Mouse (Mus musculus): Measurements from ENCODE around the gene AC124502.3. TPM values are rescaled to one million over a fixed set of nuclear protein-coding genes. Genes with fewer than 3 reads are reported as not detected.
A peak's percentile ranks its signal among the peaks of the same experiment; 100 is the strongest.
"Not testable (repeated sequence)": the region's sequence is repeated elsewhere in the genome, so short reads cannot be mapped to it uniquely, and the experiment has no call there.

Gene AC124502.3
- 1 to 10 TPM; 3.6 to 5.2 TPM for total RNA-seq (2021)

GRCm38 (mm10) chr19:5038709-5039156 lies at the start of gene AC124502.3, which contains the start of gene B4gat1:
Gene AC124502.3 (plus strand): TSS chr19:5038891.
Gene B4gat1 (plus strand): TSS chr19:5038826.
- DNase-seq (ENCODE audit: low spot score in 2 of 2) = peak; percentile 94 to 95
- intact Hi-C loops (cut with DNase I) = no loop called here

- DNase-seq (ENCODE audit: low spot score in 2 of 2) = peak in 1 of 2 experiments; percentile 69
- intact Hi-C loops (cut with DNase I) = no loop called here
Measured at GRCm38 (mm10) chr19:4989013-4989412, 49.7 kb upstream of the AC124502.3 start.

DNA sequence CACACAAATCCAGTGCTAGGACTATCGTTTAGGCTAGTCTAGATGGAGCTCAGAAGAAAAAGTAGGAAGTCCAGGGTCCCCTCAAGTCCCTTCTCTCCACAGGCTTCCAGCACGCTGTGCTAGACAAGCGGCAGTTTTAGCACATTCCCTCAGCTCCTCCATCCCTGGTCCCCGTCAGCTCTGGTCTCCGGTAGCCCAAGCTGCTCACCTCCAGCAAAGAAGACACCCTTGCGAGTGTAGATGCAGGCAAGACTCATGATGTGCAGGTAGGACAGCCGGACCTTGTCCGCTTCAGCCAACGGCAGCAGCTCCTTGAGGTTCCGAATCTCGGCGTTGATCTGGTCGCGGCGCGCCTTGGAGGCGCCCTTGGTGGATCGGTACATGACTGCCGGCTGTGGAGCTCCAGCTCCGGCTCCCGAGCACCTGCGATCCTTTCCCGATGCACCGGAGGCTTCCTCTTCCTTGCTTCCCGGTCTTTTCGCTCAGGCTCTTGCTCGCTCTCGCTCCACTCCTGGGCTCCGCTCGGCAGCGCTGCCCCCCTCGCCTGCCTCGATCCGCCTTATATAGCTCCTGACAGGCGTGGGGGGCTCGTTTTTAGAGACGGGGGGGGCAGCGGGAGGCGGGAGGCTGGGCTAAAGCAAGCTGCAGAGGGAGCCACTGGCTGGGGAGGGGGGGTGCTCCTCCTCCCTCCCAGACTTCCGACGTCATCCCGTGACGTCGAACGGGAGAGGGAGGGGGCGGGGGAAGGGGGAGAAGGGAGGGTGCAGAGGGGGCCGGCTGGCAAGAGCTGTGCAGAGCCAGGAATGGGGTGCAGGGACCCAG lies 49.0 kb upstream of the AC124502.3 start:
- DNase-seq (ENCODE audit: low spot score in 2 of 2) = peak; percentile 81 to 91
- intact Hi-C loops (cut with DNase I) = loop anchor here (1.0 to 5.0 kb wide), 2 partner anchors 12 to 592 kb away; partner anchors contain the start of gene Kdm2a

GRCm38 (mm10) chr19:4990256-4990625 lies 48.5 kb upstream of the AC124502.3 start, which contains the start of gene Npas4:
Gene Npas4 (minus strand): TSS chr19:4990316.
- intact Hi-C loops (cut with DNase I) = loop anchor here (1.0 to 5.0 kb wide), 2 partner anchors 11 to 593 kb away; partner anchors contain the start of gene Kdm2a
- no peak for DNase-seq (ENCODE audit: low spot score in 2 of 2)

GRCm38 (mm10) chr19:4990716-4991115 lies 48.0 kb upstream of the AC124502.3 start:
- peak in 1 of 2 experiments; percentile 77 for DNase-seq (ENCODE audit: low spot score in 2 of 2)
- intact Hi-C loops (cut with DNase I) = loop anchor here (1.0 to 5.0 kb wide), 2 partner anchors 11 to 593 kb away; partner anchors contain the start of gene Kdm2a

DNA sequence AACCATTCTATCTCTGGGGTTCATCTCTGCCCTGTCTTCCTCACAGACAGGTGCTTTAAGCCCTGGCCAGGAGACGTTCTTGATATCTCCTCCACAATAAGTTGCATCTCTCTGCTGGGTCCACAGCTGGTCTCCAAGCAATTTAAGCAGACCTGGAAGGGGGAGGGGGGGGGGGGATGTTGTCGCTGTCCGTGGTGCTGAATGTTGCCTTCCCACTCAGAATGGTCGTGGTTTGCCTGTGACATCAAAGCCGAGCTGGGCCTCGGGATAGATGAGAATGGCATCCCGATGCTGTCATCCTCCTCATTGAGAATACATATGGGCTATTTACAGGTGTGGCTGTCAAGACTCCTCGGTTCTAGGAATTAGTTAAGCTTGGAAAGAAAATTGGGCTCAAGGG lies 46.3 kb upstream of the AC124502.3 start:
- intact Hi-C loops (cut with DNase I) = loop anchor here (5.0 kb wide), 1 partner anchor 595 kb away; the partner anchor contains the start of gene Kdm2a
- DNase-seq (ENCODE audit: low spot score in 2 of 2) = no peak

DNA sequence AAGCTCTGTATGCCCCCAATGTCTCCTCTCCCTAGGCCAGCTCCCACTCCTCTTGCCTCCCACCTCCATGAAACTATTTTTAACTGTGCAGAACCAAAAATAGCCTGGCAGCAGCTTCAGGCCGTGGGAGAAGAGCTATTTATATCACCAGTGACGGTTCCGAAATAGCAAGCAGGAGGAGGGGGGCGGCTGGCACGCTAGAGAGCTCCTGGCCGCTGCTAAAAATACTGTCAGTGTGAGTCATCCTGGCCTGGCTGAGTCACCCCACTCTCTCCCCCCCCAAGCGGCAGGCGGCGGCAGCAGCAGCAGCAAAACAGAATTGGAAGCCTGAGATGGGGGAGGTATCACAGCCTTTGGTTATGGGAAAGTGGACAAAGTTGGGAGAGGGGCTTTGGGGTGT lies 45.8 kb upstream of the AC124502.3 start:
- intact Hi-C loops (cut with DNase I) = loop anchor here (5.0 kb wide), 1 partner anchor 596 kb away; the partner anchor contains the start of gene Kdm2a
- peak; percentile 83 to 96 for DNase-seq (ENCODE audit: low spot score in 2 of 2)

- intact Hi-C loops (cut with DNase I) = loop anchor here (5.0 kb wide), 1 partner anchor 597 kb away; the partner anchor contains the start of gene Kdm2a
- peak; percentile 83 to 98 for DNase-seq (ENCODE audit: low spot score in 2 of 2)
Measured at GRCm38 (mm10) chr19:4994043-4994442, 44.6 kb upstream of the AC124502.3 start.

DNA sequence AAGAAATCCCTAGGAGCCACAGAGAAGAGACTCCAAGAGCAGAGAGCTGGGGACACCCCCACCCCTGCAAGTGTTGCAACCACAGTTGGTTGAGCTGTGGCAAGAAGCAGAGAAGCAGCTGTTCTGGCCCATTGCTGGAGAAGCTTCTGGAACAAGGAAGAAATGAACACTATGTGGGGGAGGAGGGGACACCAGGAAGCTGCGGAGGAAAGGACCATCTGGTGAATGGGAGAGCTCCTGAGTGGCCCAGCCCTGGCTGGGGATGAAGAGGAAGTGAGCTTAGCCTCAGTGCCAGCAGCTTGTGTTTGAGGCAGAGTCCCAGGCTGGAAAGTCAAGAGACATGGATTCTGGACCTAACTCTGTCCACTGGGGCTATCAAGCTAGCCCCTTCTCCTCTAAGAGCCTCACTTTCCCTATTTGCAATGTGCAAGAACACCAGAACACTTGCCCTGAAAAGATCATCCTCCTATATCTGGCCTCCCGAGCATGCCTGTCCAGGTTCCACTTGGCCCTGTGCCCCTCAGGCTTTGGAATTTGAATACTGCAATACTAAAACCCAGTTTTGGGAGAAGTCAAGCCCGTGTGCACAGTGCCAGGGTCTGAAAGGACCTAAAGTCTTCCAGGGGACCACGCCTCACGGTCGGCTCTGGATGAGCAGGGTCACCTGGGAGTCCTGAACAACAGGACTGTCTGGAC lies 39.1 kb upstream of the AC124502.3 start:
- DNase-seq (ENCODE audit: low spot score in 2 of 2) = peak; percentile 47 to 93
- intact Hi-C loops (cut with DNase I) = loop anchor here (5.0 kb wide), 1 partner anchor 37 kb away; the partner anchor contains the start of gene Mrpl11

GRCm38 (mm10) chr19:5001666-5002406 lies 36.9 kb upstream of the AC124502.3 start:
- DNase-seq (ENCODE audit: low spot score in 2 of 2) = peak; percentile 96 to 99

GRCm38 (mm10) chr19:5003644-5004043 lies 35.0 kb upstream of the AC124502.3 start:
- not testable (repeated sequence) for DNase-seq (ENCODE audit: low spot score in 2 of 2)
- intact Hi-C loops (cut with DNase I) = loop anchor here (5.0 kb wide), 1 partner anchor 41 kb away; the partner anchor contains the start of gene Mrpl11

More at GRCm38 (mm10) chr19:5001666-5002406, 36.9 kb upstream of the AC124502.3 start:
- intact Hi-C loops (cut with DNase I) = loop anchor here (1.0 to 5.0 kb wide), 3 partner anchors 12 to 40 kb away; partner anchors contain the start of genes Mrpl11 and Npas4

- DNase-seq (ENCODE audit: low spot score in 2 of 2) = no peak
- intact Hi-C loops (cut with DNase I) = loop anchor here (5.0 kb wide), 1 partner anchor 43 kb away; the partner anchor contains the start of gene Mrpl11
Measured at GRCm38 (mm10) chr19:5004925-5005324, 33.8 kb upstream of the AC124502.3 start.

DNA sequence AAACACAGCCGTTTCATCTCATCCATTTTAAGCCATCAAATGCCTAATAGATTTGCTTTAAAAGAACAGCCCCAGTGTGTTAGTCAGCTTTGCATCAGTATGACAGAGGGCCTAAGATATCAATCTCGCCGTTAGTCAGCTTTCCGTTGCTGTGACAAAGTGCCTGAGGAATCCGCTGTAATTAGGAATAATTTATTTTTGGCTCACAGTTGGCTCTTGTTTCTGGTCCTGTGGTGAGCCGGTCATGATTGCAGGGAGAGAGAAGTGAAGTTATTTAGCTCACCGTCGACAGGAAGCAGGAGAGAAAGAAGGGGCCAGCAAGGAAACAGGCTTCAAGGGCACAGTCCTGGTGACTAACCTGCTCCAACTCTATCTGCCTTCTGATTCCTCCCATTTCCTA lies 25.6 kb upstream of the AC124502.3 start:
- no peak for DNase-seq (ENCODE audit: low spot score in 2 of 2)
- intact Hi-C loops (cut with DNase I) = no loop called here

DNA sequence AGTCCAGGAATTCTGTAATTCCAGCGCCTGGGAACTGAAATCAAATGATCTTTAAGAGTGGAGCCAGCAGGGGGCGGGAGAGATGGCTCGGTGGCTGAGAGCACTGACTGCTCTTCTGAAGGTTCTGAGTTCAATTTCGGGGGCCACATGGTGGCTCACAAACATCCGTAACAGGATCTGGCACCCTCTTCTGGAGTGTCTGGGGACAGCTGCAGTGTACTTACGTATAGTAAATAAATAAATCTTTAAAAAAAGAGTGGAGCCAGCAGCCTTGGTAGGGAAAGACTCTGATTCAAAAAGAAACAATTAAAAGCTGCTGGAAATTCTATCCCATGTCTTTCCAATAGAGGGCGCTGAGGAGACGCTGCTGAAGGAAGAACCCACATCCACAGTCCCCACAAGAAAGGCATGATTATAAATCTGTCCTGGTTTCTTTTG lies 23.7 kb upstream of the AC124502.3 start:
- no peak for DNase-seq (ENCODE audit: low spot score in 2 of 2)
- intact Hi-C loops (cut with DNase I) = loop anchor here (5.0 kb wide), 2 partner anchors 33 to 57 kb away; no protein-coding TSS in a partner anchor

GRCm38 (mm10) chr19:5016221-5016742 lies 22.4 kb upstream of the AC124502.3 start:
- intact Hi-C loops (cut with DNase I) = loop anchor here (5.0 kb wide), 2 partner anchors 34 to 56 kb away; no protein-coding TSS in a partner anchor
- DNase-seq (ENCODE audit: low spot score in 2 of 2) = no peak

DNA sequence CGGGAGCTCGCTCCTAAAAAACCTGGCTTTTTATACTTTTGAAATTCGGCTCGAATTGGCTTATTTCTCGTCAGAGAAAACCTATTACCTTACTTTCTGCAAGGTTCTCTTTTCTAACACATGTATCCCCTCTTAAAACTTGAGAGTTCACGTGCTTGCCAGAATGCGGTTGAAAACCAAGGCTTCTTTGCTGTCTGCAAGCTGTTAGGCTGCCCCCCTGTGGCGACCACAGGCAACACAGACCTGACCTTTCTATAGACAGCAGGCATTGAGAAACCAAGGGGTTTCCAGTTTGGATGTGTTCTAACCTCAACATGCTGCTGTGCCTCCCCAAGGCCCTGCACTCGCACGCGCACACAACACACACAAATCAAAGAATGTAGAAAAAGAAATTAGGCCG lies 21.9 kb upstream of the AC124502.3 start:
- peak; percentile 44 to 58 for DNase-seq (ENCODE audit: low spot score in 2 of 2)
- intact Hi-C loops (cut with DNase I) = loop anchor here (5.0 kb wide), 2 partner anchors 34 to 56 kb away; no protein-coding TSS in a partner anchor

GRCm38 (mm10) chr19:5017611-5018010 lies 21.1 kb upstream of the AC124502.3 start:
- no peak for DNase-seq (ENCODE audit: low spot score in 2 of 2)
- intact Hi-C loops (cut with DNase I) = loop anchor here (5.0 kb wide), 2 partner anchors 35 to 55 kb away; no protein-coding TSS in a partner anchor

DNA sequence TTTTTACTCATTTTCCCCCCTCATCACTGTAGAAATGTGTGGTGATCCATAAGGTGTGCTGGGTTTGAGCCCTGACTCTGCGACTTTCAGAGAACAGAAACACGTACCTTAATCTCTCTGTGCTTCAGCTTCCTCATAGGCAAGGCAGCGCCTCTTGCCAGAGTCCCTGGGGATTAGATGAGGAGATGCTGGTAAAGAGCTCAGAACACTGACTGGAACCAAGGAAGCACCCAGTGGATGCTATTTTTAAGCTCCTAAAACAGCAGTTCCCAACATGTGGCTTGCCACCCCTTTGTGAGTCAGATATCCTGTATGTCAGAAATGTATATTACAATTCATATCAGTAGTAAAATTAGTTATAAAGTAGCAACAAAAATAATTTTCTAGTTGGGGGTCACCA lies 20.5 kb upstream of the AC124502.3 start:
- DNase-seq (ENCODE audit: low spot score in 2 of 2) = no peak
- intact Hi-C loops (cut with DNase I) = loop anchor here (5.0 kb wide), 2 partner anchors 36 to 54 kb away; no protein-coding TSS in a partner anchor

Measured in left cerebral cortex, postnatal 25 days (tissue).